Mouse (Mus musculus) lung, adult 10 weeks (tissue): ENCODE measurements around the gene Fam161b. TPM values are rescaled to one million over a fixed set of nuclear protein-coding genes. Genes with fewer than 3 reads are reported as not detected.

ENCODE experiments used
- polyA plus RNA-seq: library from polyadenylated mRNA; stranded (reverse); fragments of 350-450 nt; fragmentation: Illumina TruSeq; extraction: RNeasy Lipid Tissue Mini Kit (QIAGEN cat#74804); gene quantifications from one replicate; pipeline ENCODE4 v1.2.3, GENCODE M21; 2014; ENCODE audit warnings: low read depth, low replicate concordance; ENCODE audit not compliant: insufficient read depth

Gene Fam161b
- polyA plus RNA-seq: 3.3 TPM

DNA sequence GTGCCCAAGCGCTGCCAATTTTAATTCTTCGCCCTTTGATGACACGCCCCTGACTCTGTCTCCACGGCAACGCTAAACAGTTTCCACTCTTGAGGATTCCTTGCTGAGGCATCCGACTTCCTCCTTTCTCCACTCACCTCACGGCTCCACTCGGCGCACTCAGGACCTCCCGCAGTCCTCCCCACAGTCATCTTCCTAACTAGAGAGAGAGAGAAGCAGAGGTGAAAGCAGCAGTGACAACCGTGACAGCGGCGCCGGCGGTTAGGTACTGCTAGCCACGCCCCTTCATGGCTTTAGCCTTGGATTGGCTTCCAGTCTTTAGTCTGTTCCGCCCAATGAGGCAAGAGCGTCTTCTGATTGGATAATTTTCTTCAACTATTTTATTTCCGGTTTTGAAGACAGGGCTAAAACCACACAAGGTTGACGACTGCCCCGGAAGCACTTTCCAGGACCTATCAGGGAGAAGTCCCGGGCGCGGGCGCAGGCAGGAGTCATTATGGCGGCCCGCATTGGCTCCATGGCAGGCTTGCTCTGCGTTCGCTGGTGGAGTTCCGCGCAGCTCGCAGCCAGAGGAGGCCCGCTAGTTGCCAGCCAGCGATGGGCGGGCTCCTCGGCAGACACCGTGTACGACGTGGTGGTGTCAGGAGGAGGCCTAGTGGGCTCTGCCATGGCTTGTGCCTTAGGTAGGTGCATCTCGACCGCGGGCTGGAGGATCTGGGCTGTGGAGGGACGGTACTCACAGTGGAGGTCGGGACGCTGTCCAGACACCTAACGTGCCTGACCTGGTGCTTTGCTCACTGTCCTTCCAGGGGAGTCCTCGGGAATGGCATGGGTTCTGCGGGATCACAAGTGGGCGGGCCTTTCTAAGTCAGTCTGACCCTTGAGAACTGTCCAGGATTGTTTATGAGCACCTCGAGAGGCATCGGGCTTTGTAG is at the start of gene Fam161b, which contains the start of gene Coq6:
Gene Fam161b, minus strand, starts transcription at position 279 of the 935 bp plus-strand sequence.
Gene Coq6, plus strand, starts transcription at position 103 of the 935 bp plus-strand sequence.

DNA sequence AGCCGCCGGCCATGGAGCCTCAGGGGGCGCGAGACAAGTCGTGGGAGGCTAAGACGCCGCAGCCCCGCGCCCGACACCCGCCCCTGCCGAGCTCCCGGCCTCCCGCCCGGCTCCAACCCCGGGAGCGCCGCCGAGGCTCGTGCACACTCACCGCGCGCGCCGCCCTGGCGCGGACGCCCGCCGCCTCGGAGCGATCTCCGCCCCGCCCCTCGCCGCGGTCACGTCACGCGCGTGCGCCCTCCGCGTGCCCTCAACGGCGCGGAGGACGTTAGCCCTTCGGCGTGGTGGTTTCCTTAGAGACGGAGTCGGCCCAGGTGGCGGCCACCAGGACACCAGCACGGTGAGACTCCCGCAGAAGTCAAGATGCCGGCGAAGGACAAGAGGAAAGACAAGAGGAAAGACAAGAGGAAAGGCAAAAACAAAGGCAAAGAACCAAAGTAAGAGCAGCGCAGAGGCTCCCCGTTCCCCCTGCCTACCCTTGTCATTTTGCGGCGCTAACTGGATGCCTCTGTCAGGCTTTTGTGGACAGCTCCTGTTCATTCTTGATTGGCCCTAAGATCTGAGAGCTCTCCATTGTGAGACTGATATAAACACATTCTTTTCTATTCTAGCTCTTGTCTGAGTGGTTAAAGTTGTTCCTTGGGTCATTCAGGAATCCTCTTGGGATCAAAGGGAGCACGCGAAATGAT is 47.3 kb upstream of the Fam161b start, which contains the start of the genes Entpd5 and Bbof1:
Gene Entpd5, minus strand, starts transcription at position 211 of the 689 bp plus-strand sequence.
Gene Bbof1, plus strand, starts transcription at position 253 of the 689 bp plus-strand sequence.

GRCm38 (mm10) chr12:84316721-84317621 is 44.7 kb downstream of the Fam161b start, which contains the start of gene Zfp410:
Gene Zfp410 (plus strand): TSS chr12:84316852.

Other genes starting within 250 kb of the Fam161b start
- 4.7 TPM for gene Dnal1, start 247.5 kb downstream of the Fam161b start, polyA plus RNA-seq
- 1.4 TPM for gene Pnma1, start 213.3 kb downstream of the Fam161b start, polyA plus RNA-seq
- gene Elmsan1, start 143.0 kb downstream of the Fam161b start, polyA plus RNA-seq: 7.2 TPM
- 24.7 TPM for gene Ptgr2, start 76.6 kb downstream of the Fam161b start, polyA plus RNA-seq
- 23.1 TPM for gene Zfp410, start 45.0 kb downstream of the Fam161b start, polyA plus RNA-seq
- 16.8 TPM for gene Coq6, start 176 bp downstream of the Fam161b start, polyA plus RNA-seq
- 11.4 TPM for gene Entpd5, start 47.2 kb upstream of the Fam161b start, polyA plus RNA-seq
- 3.9 TPM for gene Bbof1, start 47.2 kb upstream of the Fam161b start, polyA plus RNA-seq
- gene Rnf113a2, start 55.4 kb upstream of the Fam161b start, polyA plus RNA-seq: 12.0 TPM
- gene Aldh6a1, start 89.2 kb upstream of the Fam161b start, polyA plus RNA-seq: 31.6 TPM
- gene Lin52, start 89.6 kb upstream of the Fam161b start, polyA plus RNA-seq: 15.5 TPM
- gene Vsx2, start 207.9 kb upstream of the Fam161b start, polyA plus RNA-seq: not detected